Mouse (Mus musculus) B cell, adult 2 months (primary cell): ENCODE data around the gene Stip1.
"Not testable (repeated sequence)": the region's sequence is repeated elsewhere in the genome, so short reads cannot be mapped to it uniquely, and the experiment has no call there.

Experiments
- DNase-seq, 2 experiments: peaks; one replicate each; pipeline ENCODE4 v3.0.0; 2022

Stip1 gene

GRCm38 (mm10) chr19:7039841-7040636 is at the start of gene Stip1:
Gene Stip1 (minus strand): TSS chr19:7039967.
- peak; percentile 93 to 96 for DNase-seq

DNA sequence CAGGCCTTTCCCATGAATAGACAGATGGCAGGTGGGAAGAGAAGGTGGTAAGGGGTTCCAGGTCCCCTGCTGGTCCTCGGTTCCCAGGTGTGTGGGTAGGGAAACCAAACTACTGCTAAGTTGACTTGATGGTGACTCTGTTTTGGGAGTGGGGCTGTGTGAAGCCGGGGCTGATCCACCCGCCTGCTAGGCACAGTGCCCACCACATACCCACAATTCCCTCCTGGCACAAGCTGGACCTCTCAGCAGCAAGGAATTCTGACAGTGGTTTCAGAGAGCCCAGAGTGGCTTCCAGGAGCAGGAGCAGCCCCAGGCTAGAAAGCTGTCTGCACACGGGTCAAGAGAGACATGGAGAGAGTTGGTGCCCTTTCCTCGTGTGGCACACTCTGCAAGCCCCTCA is 49.3 kb upstream of the Stip1 start:
- no peak for DNase-seq

GRCm38 (mm10) chr19:7088558-7088957 is 48.8 kb upstream of the Stip1 start:
- peak in 1 of 2 experiments; percentile 20 for DNase-seq

DNA sequence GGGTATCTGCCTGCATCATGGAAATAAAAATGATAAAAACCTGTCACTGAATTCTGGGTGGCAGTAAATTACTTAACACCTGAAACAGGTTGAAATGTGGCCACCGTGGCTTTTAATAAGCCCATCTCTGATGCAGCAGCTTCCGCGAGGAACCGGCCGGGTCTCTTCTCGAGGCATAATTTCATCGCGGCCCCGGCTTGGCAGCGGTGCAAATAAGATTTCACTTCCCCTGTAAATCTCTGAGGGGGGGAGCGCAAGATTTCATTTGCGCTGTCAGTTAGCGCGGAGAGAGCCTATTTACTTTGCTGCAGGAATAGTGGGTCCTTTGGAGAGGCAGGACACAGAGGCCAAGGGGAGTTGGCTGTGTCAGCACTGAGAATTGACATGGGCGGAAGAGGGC is 45.0 kb upstream of the Stip1 start:
- DNase-seq: no peak

DNA sequence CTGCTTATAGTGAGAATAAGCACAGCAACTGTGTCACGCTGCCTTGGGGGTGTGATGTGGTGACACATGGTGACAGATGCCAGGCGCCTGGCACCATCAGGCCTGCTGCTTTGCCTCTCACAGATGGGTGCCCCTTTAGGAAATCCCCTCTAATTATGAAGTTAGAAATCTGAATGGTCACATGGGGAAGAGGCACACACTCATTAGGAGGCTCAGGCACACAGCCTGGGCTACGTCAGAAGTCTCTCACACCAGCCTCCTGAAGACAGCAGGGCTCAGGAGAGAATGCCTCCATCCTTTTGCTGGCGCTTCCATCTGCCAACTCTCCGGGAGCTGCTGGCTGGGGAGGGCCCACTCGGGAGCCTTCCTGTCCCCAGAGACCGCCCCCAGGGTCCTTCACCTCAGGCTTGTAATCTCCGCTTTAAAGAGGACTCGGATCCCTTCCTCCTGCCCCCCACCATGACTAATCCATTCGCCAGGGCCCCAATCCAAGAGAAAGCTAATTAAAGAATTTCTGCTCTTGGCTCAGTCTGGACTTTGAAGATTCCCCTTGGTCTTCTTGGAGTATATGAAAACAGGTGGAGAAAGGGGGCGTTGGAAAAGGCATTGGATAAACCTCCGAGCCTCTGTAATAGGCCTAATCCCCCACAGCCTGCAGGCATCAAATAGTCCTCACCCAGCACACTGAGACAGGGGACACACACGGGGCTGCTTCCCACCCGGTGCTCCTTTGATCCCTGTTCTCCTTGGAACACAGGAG is 43.4 kb upstream of the Stip1 start:
- DNase-seq: peak in 1 of 2 experiments; percentile 19

DNA sequence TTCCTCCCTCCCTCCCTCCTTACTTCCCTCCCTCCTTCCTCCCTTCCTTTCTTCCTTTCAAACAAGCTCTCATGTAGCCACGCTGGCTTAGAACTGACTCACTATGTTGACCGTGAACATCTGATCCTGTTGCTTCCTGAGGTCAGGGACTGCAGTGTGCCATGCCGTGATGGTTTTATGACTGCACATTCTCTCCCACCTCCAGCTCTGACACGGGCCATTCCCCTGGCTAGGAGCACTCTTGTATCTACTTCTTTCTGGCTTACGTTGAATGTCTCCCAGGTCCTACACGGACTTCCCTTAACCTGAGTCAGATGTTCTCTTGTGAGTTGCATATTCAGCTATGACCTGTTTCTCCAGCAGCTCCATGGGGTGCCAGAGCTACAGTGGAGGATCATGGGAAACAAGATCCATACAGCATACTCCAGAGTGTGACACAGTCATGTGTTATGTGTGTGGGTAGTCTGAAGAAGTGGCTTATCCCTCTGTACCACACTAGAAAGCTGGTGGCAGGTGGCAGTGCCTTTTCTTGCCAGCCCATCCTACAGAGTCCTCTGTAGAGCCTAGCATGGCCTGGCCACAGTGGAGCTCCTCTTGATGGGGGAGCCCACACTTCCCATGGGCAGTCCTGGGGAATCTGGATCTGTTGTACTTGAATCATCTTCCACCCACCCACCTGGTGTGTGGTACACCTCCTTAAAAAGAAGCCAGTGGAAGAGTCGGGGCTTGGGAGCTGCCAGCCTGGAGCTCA is 41.9 kb upstream of the Stip1 start:
- no peak for DNase-seq

DNA sequence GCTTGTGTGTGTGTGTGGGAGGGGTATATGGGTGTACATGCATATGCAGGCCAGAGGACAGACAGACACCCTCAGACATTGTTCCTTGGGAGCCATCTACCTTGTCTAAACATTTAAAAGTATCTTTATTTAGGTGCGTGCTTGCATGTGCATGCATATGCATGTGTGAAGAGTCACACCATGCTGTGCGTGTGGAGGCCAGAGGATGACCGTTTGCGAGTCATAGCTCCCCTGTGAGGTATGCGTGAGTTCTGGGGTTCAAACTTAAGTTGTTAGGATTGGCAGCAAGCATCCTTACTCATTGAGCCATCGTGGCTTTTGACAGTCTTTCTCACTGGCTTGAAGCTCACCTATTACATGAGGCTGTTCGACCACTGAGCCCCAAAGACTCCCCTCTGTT is 38.5 kb upstream of the Stip1 start:
- DNase-seq: no peak

DNA sequence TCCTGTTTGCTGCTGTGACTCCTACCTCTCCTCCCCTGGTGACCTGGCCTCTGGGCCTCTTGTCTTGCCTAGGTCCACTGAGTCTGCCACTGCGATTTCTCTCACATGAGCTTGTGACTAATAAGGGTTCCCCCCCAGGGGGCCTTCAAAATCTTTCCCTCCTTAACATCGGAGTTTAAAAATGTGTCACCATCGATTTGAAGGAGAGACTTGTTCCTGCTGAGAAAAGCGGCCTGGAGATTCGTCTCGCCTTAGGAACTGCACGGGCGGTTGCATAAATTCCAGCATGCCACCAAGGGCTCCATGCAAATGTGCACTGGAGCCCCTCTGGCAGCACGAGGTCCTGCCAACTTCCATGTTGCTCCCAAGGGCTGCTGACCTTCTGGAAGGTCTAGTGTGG is 37.9 kb upstream of the Stip1 start:
- no peak for DNase-seq

DNA sequence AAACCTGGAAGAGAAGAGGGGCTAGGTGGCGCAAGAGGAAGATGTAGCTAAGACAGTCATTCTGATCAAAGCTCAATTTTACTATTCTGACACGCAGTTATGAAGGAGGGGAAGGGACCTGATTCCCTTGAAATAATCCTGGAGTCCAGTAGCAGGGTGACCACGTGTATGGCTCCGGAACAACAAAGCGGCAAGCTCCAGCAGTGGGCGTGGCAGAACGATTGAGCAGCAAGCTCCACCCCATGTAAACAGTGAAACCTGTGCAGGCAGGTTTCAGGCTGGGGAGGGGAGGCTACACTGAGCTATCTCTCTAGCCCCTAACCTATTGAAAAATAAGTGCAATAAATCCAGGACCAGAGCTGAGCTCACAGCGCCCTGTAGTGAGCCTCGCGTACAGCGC is 35.6 kb upstream of the Stip1 start:
- not testable (repeated sequence) for DNase-seq

- no peak for DNase-seq
Measured at GRCm38 (mm10) chr19:7073997-7074781, 34.4 kb upstream of the Stip1 start.

DNA sequence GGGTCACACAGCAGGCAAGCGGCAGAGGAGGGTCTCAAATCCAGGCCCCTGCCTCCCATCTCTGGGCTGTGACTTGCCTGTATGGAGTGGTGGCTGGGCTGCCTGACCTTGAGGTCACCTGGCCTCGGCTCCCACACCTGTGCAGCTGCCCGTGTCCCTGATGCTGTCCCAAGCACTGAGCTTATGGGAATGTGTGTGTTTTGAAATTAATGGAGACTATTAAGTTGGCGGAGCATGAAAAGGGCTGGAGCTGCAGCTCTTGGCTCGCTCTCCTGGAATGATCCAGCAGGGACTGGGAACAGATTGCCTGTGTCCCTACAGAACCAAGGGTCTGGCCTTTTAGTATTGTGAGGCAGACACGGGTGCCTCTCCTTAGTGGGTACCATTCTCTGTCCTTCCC is 32.5 kb upstream of the Stip1 start:
- no peak for DNase-seq

GRCm38 (mm10) chr19:7070775-7071174 is 31.0 kb upstream of the Stip1 start:
- no peak for DNase-seq

- no peak for DNase-seq
Measured at GRCm38 (mm10) chr19:7069781-7070763, 30.3 kb upstream of the Stip1 start.

DNA sequence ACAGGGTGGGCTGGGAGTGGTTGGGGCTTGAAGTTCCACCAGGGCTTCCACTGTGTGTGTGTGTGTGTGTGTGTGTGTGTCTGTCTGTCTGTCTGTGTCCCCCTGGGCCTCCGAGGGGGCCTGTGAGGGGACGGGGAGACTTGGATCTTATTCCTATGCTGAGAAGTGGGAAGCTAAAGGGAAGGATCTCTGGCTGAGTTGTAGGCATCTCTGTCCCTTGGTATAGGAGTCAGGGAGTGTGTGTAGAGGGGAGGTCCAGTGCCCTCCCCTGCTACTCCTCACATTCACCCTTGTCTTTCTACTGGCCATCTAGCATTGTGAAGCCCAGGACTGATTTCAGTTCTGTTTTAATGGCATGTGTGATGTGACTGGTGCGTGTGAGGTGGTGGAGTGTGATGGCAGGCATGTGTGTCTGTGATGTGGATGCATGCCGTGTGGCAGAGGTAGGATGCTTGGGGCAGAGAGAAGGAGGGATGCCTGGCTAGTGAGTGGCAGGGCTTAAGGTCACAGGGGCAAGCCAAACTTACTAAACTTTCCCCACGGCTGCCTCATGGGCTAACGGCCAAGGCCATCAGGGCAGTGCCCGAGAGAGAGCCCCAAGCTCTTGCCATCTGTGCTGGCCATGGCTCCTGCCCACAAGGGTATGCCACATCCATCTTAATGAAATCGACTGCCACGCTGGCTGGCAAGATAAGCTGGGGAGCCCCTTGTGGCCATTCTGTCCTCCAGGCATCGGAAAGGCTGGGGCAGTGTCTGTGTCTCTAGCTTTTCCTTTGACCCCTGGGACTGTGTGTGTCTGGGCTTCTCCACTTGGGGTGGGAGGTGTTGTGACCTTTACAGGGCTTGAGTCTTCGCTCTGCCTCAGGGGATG is 29.1 kb upstream of the Stip1 start:
- DNase-seq: no peak

- peak; percentile 90 to 91 for DNase-seq
Measured at GRCm38 (mm10) chr19:7068136-7068535, 28.4 kb upstream of the Stip1 start.

- DNase-seq: no peak
Measured at GRCm38 (mm10) chr19:7067344-7068050, 27.7 kb upstream of the Stip1 start.

DNA sequence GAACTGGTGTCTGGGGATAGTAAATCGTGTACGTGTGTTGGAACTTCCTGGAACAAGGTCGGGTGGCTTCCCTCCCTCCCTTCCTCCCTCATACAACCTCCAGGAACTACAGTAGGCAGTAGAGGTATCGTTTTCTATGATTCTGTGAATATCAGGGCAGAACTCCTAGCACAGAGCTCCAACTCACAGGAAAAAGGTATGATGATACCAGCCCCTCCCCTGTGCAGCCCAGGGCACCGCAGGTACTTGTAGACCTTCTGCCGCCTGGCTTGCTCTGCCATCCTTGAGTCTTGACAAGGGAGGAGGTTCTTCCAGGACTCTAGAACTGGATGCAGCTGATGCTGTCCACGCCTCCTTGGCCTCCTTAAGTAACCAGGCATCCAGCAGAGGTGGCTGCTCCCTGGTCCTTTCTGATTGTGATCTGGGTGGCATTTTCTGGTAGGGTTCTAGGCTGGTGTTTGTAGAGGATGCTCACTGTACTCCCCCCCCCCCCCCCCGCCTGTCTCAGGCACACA is 27.1 kb upstream of the Stip1 start:
- no peak for DNase-seq

- no peak for DNase-seq
Measured at GRCm38 (mm10) chr19:7066034-7066827, 26.5 kb upstream of the Stip1 start.

DNA sequence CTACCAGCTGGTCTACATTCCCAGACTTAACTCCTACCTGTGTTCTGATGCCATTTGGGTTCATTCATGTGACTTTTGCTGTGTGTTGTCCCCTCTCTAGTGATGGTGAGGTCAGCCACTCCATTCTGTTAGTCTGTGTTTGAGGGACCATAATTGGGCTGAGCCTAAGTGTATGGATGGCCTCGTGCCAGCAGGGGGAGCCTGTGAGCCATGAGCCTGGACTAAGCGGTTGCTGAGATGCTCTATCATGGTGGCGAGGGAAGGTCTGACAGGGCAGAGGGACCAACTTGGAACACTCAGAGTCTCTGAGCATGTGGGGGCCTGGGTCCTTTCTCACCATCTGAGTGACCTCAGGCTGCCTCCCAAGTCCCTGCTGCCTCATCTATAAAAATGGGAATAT is 24.8 kb upstream of the Stip1 start:
- DNase-seq: peak; percentile 90 to 91
